Mouse (Mus musculus) spleen, postnatal 4 days (tissue): ENCODE results near the gene Frg2f1.
"Not testable (repeated sequence)": the region's sequence is repeated elsewhere in the genome, so short reads cannot be mapped to it uniquely, and the experiment has no call there.

ENCODE experiments used
- DNase-seq, 2 experiments: peaks; one replicate each; pipeline ENCODE4 v3.0.0; 2022; ENCODE audit warnings: low spot score in 2 of 2

Gene Frg2f1

GRCm38 (mm10) chr4:119539031-119539824 is at the start of gene Frg2f1:
TSS of gene Frg2f1 (minus strand) at chr4:119539529.
- peak; percentile 90 to 96 for DNase-seq

- DNase-seq: no peak
These were observed 48.7 kb upstream of the Frg2f1 start for GRCm38 (mm10) chr4:119588037-119588436.

GRCm38 (mm10) chr4:119575459-119575858 is 36.1 kb upstream of the Frg2f1 start:
- no peak for DNase-seq

- no peak for DNase-seq
These were observed 35.2 kb upstream of the Frg2f1 start for GRCm38 (mm10) chr4:119574504-119574903.

- no peak for DNase-seq
These were observed 33.4 kb upstream of the Frg2f1 start for GRCm38 (mm10) chr4:119572682-119573081.

GRCm38 (mm10) chr4:119566322-119566835 is 27.1 kb upstream of the Frg2f1 start:
- DNase-seq: no peak

GRCm38 (mm10) chr4:119563136-119563535 is 23.8 kb upstream of the Frg2f1 start:
- no peak for DNase-seq

GRCm38 (mm10) chr4:119555466-119555865 is 16.1 kb upstream of the Frg2f1 start:
- DNase-seq: no peak

GRCm38 (mm10) chr4:119550864-119551263 is 11.5 kb upstream of the Frg2f1 start:
- DNase-seq: no peak

- no peak for DNase-seq
These were observed 1.2 kb upstream of the Frg2f1 start for GRCm38 (mm10) chr4:119540533-119540890.

GRCm38 (mm10) chr4:119539836-119540532 is 655 bp upstream of the Frg2f1 start:
- peak; percentile 43 to 76 for DNase-seq

GRCm38 (mm10) chr4:119537436-119537835 is 1.9 kb downstream of the Frg2f1 start:
- DNase-seq: no peak

- DNase-seq: not testable (repeated sequence)
These were observed 2.7 kb downstream of the Frg2f1 start, which contains the start of gene Foxj3 for GRCm38 (mm10) chr4:119536615-119537014. TSS of gene Foxj3 (plus strand) at chr4:119537004.

- peak in 1 of 2 experiments; percentile 15 for DNase-seq
These were observed 4.2 kb downstream of the Frg2f1 start for GRCm38 (mm10) chr4:119535103-119535502.

GRCm38 (mm10) chr4:119531813-119532212 is 7.5 kb downstream of the Frg2f1 start:
- DNase-seq: no peak

- no peak for DNase-seq
These were observed 12.9 kb downstream of the Frg2f1 start for GRCm38 (mm10) chr4:119526329-119526845.

GRCm38 (mm10) chr4:119524466-119524865 is 14.9 kb downstream of the Frg2f1 start:
- no peak for DNase-seq

GRCm38 (mm10) chr4:119524010-119524409 is 15.3 kb downstream of the Frg2f1 start:
- no peak for DNase-seq

GRCm38 (mm10) chr4:119523575-119523974 is 15.8 kb downstream of the Frg2f1 start:
- no peak for DNase-seq

GRCm38 (mm10) chr4:119512731-119513141 is 26.6 kb downstream of the Frg2f1 start:
- no peak for DNase-seq

GRCm38 (mm10) chr4:119511591-119511990 is 27.7 kb downstream of the Frg2f1 start:
- DNase-seq: no peak

GRCm38 (mm10) chr4:119498319-119498848 is 40.9 kb downstream of the Frg2f1 start:
- DNase-seq: no peak
